Mouse (Mus musculus) lung, adult 2 months (tissue): Measurements from ENCODE around the gene Pdf. TPM values are rescaled to one million over a fixed set of nuclear protein-coding genes. Genes with fewer than 3 reads are reported as not detected.
"Not testable (repeated sequence)": the region's sequence is repeated elsewhere in the genome, so short reads cannot be mapped to it uniquely, and the experiment has no call there.

Experiments
- DNase-seq: peaks from one replicate; pipeline ENCODE4 v3.0.0; 2022
- H3K4me1 ChIP-seq: fragments of 200-500 bp; 2 replicates; pipeline ENCODE4 v1.6.1; 2011; ENCODE audit warnings: low read length; ENCODE audit not compliant: control insufficient read depth, insufficient read depth
- H3K4me3 ChIP-seq: fragments of 200-500 bp; replicated peaks from 2 replicates; pipeline ENCODE3; 2011; ENCODE audit warnings: low read depth, mild to moderate bottlenecking, control low read depth, low read length; ENCODE audit errors: extremely low read depth
- CTCF ChIP-seq: fragments of 200-500 bp; IDR thresholded peaks from 2 replicates; pipeline ENCODE4 v1.5.1; 2011; ENCODE audit warnings: mild to moderate bottlenecking, low read length, control low read depth; ENCODE audit not compliant: insufficient read depth
- POLR2A ChIP-seq: fragments of 200-500 bp; IDR thresholded peaks from 2 replicates; pipeline ENCODE4 v1.6.1; 2011; ENCODE audit warnings: low read depth, mild to moderate bottlenecking, control low read depth, low read length, borderline replicate concordance; ENCODE audit errors: extremely low read depth
- WGBS: fragments of 180-500 bp; shearing (Covaris S2); methylation state at CpG from one replicate; pipeline ENCODE4 v1.1.7; 2018; 5-methylcytosine and 5-hydroxymethylcytosine counted together
- polyA plus RNA-seq: library from polyadenylated mRNA; depleted of rRNA; stranded (reverse); fragments of >200 nt; gene quantifications from 2 replicates; pipeline ENCODE4 v1.2.3, GENCODE M21; 2012

Pdf gene
- polyA plus RNA-seq, 1 experiment: 30.2 TPM

GRCm38 (mm10) chr8:107040632-107041031 is 7.8 kb downstream of the Pdf start:
- DNase-seq: no peak
- TF ChIP-seq CTCF (no peak), POLR2A (no peak)
- H3K4me3 ChIP-seq: no peak overlapping the region
- WGBS: 67% methylated on average over 7 of the region's 7 CpGs
- H3K4me1 ChIP-seq: peaks cover 4% of the 10 kb centered on the region

GRCm38 (mm10) chr8:107036626-107037025 is 11.8 kb downstream of the Pdf start:
- TF ChIP-seq POLR2A: no peak
- TF ChIP-seq CTCF: no peak
- 50% methylated on average over 8 of the region's 8 CpGs for WGBS
- peaks cover 14% of the 10 kb centered on the region for H3K4me1 ChIP-seq
- DNase-seq: no peak
- no peak overlapping the region for H3K4me3 ChIP-seq

GRCm38 (mm10) chr8:107035641-107036040 is 12.8 kb downstream of the Pdf start:
- no peak for DNase-seq
- WGBS: 96% methylated on average over 3 of the region's 3 CpGs
- no peak overlapping the region for H3K4me3 ChIP-seq
- TF ChIP-seq POLR2A: no peak
- no peak for TF ChIP-seq CTCF
- peaks cover 14% of the 10 kb centered on the region for H3K4me1 ChIP-seq

GRCm38 (mm10) chr8:107033609-107034008 is 14.8 kb downstream of the Pdf start:
- not testable (repeated sequence) for H3K4me3 ChIP-seq, DNase-seq
- 96% methylated on average over 2 of the region's 2 CpGs for WGBS
- peaks cover 14% of the 10 kb centered on the region for H3K4me1 ChIP-seq

GRCm38 (mm10) chr8:107031577-107032090 is 16.8 kb downstream of the Pdf start:
- H3K4me1 ChIP-seq: peaks cover 13% of the 10 kb centered on the region
- no peak for DNase-seq
- under 1% methylated on average over 40 of the region's 40 CpGs for WGBS
- H3K4me3 ChIP-seq: peak overlapping the region; percentile 94
- TF ChIP-seq POLR2A: no peak
- TF ChIP-seq CTCF: no peak

GRCm38 (mm10) chr8:107030650-107031576 is 17.5 kb downstream of the Pdf start, which contains the start of gene Vps4a:
Gene Vps4a, plus strand, starts transcription at chr8:107031222.
- 5% methylated on average over 65 of the region's 66 CpGs for WGBS

GRCm38 (mm10) chr8:107030058-107030457 is 18.4 kb downstream of the Pdf start:
- DNase-seq: no peak
- Histone ChIP-seq H3K4me3 (no peak overlapping the region), H3K4me1 (peaks cover 9% of the 10 kb centered on the region)
- TF ChIP-seq POLR2A: no peak
- 54% methylated on average over 5 of the region's 5 CpGs for whole genome bisulfite sequencing

More at GRCm38 (mm10) chr8:107030650-107031576, 17.5 kb downstream of the Pdf start, which contains the start of gene Vps4a:
- TF ChIP-seq POLR2A: peak; percentile 72
- TF ChIP-seq CTCF: peak; percentile 54
- peak; percentile 98 for DNase-seq
- H3K4me1 ChIP-seq: peaks cover 9% of the 10 kb centered on the region
- peak within 1 kb of the TSS; percentile 94 for H3K4me3 ChIP-seq

- TF ChIP-seq CTCF: no peak
- TF ChIP-seq POLR2A: no peak
- Histone ChIP-seq H3K4me1 (peaks cover 9% of the 10 kb centered on the region), H3K4me3 (no peak overlapping the region)
- no peak for DNase-seq
- WGBS: 62% methylated on average over 3 of the region's 3 CpGs
Observed at GRCm38 (mm10) chr8:107029310-107029709, 19.1 kb downstream of the Pdf start.

- Histone ChIP-seq H3K4me3 (no peak overlapping the region), H3K4me1 (no peaks in the 10 kb centered on the region)
- TF ChIP-seq POLR2A (no peak), CTCF (no peak)
- 87% methylated on average over 8 of the region's 8 CpGs for WGBS
- no peak for DNase-seq
Observed at GRCm38 (mm10) chr8:107023479-107023878, 24.9 kb downstream of the Pdf start.

GRCm38 (mm10) chr8:107014915-107015314 is 33.5 kb downstream of the Pdf start:
- Histone ChIP-seq H3K4me3 (no peak overlapping the region), H3K4me1 (no peaks in the 10 kb centered on the region)
- WGBS: 73% methylated on average over 1 of the region's 1 CpGs
- TF ChIP-seq POLR2A: no peak
- no peak for TF ChIP-seq CTCF
- DNase-seq: no peak
